8 mouse cellular contexts compared by ENCODE assay signal in genomic region chr1:161214465-161214864, GRCm38 (mm10). TPM values are rescaled to one million over a fixed set of nuclear protein-coding genes. Genes with fewer than 3 reads are reported as not detected.
DNase-seq lines count a peak whose midpoint lies in the region; TF ChIP-seq lines count a peak whose summit lies in the region.

No protein-coding gene starts in this region.

- H3K79me2 ChIP-seq in C2C12 (ENCODE audit: control insufficient read depth, insufficient read depth), result no peaks in the 10 kb centered on the region

- peak; percentile 12 for DNase-seq in gastrocnemius, postnatal 10 days
- DNase-seq in gastrocnemius, postnatal 36 days, result no peak
- DNase-seq in adrenal gland, postnatal 25 days, result peak; percentile 21
- peak; percentile 31 for DNase-seq in lung, postnatal 10 days
- DNase-seq in left cerebral cortex, adult 18-20 months (ENCODE audit: low spot score in 2 of 2), result no peak
- DNase-seq in layer of hippocampus, adult 9-10 months (ENCODE audit: low spot score), result no peak
- DNase-seq in frontal cortex, postnatal 36 days (ENCODE audit: low spot score in 2 of 2), result no peak

- TF ChIP-seq CTCF in C2C12 (IDR thresholded peaks at IDR 0.05; ENCODE audit: control insufficient read depth, insufficient read depth, insufficient read length), result peak; percentile 5

- H3K36me3 ChIP-seq in C2C12 (ENCODE audit: control insufficient read depth, insufficient read depth), result no peaks in the 10 kb centered on the region

- intact Hi-C loops in gastrocnemius, postnatal 36 days (cut with DNase I), result no loop called here

- no peak overlapping the region for H3ac ChIP-seq in C2C12 (ENCODE audit: control insufficient read depth, insufficient read length, low read depth)

- H3K27me3 ChIP-seq in C2C12 (ENCODE audit: control insufficient read depth, insufficient read depth, insufficient read length), result no peaks in the 10 kb centered on the region

- H3K79me3 ChIP-seq in C2C12 (ENCODE audit: low read depth), result no peaks in the 10 kb centered on the region

- H3K4me3 ChIP-seq in C2C12 (ENCODE audit: insufficient read depth, poor library complexity, severe bottlenecking), result no peak overlapping the region

TF ChIP-seq in C2C12, 6 proteins besides CTCF, POLR2A, EP300 and RAD21:
- no peak for TF ChIP-seq MYOG (IDR thresholded peaks at IDR 0.05; ENCODE audit: control insufficient read depth, extremely low read depth, insufficient read length)
- peak; percentile 60 for TF ChIP-seq USF1 (IDR thresholded peaks at IDR 0.05; ENCODE audit: low read depth)
- TF ChIP-seq MAX (IDR thresholded peaks at IDR 0.05), result peak; percentile 74
- TF ChIP-seq FOSL1 (IDR thresholded peaks at IDR 0.05; ENCODE audit: insufficient read depth, low read length, poor library complexity, severe bottlenecking), result no peak

RNA-seq across cellular contexts. Expression of gene Prdx6, which starts 36.6 kb away (rescaled TPM):
- 10 to 100 TPM; 78.5 to 78.8 TPM for total RNA-seq in gastrocnemius, postnatal 10 days (2021)
- 100 to 1,000 TPM; 104 to 117 TPM for total RNA-seq in gastrocnemius, postnatal 36 days (2021)
- polyA plus RNA-seq in C2C12 (2012; fragmentation: generic; extraction: Trizol), result 300 TPM
- 485 and 567 TPM in 2 replicates for total RNA-seq in adrenal gland, postnatal 25 days (2021)
- 100 to 1,000 TPM; 311 to 324 TPM for total RNA-seq in left cerebral cortex, adult 18-20 months (2021)

RNA-seq across cellular contexts. Expression of gene Tex50, which starts 55.4 kb away (rescaled TPM):
- total RNA-seq in gastrocnemius, postnatal 10 days (2021), result not detected
- not detected for total RNA-seq in gastrocnemius, postnatal 36 days (2021)
- not detected for polyA plus RNA-seq in C2C12 (2012; fragmentation: generic; extraction: Trizol)
- not detected in 2 replicates for total RNA-seq in adrenal gland, postnatal 25 days (2021)
- total RNA-seq in left cerebral cortex, adult 18-20 months (2021), result not detected

Comparison
In these comparisons a context has a peak if more than half of its experiments do, and no peak if none do; other contexts are left out.
1. DNase-seq: peak in gastrocnemius, postnatal 10 days (single experiment), adrenal gland, postnatal 25 days (single experiment) and lung, postnatal 10 days (single experiment); none in gastrocnemius, postnatal 36 days (0 of 2), left cerebral cortex, adult 18-20 months (0 of 2), layer of hippocampus, adult 9-10 months (single experiment) and frontal cortex, postnatal 36 days (0 of 2).